Mouse (Mus musculus) midbrain, embryonic 15.5 days (tissue): ENCODE data around the gene Col6a1. TPM values are rescaled to one million over a fixed set of nuclear protein-coding genes. Genes with fewer than 3 reads are reported as not detected.
"Not testable (repeated sequence)": the region's sequence is repeated elsewhere in the genome, so short reads cannot be mapped to it uniquely, and the experiment has no call there.

Experiments used
- ATAC-seq: fragments of 200-750 bp; cut with Nextera tagmentation; replicated peaks from 2 replicates; pipeline ENCODE4 v1.8.0; 2017; ENCODE audit warnings: moderate TSS enrichment
- H3K27ac ChIP-seq: fragments of 300-500 bp; sonication (generic); 2 replicates; pipeline ENCODE4 v1.5.1; 2015; ENCODE audit warnings: mild to moderate bottlenecking, inconsistent platforms
- H3K27me3 ChIP-seq: fragments of 300-500 bp; sonication (generic); replicated peaks from 2 replicates; pipeline ENCODE4 v1.6.1; 2015; ENCODE audit warnings: inconsistent platforms
- H3K36me3 ChIP-seq: fragments of 300-500 bp; sonication (generic); replicated peaks from 2 replicates; pipeline ENCODE4 v1.6.1; 2015; ENCODE audit warnings: inconsistent platforms
- H3K4me1 ChIP-seq: fragments of 300-500 bp; sonication (generic); 2 replicates; pipeline ENCODE4 v1.6.1; 2015; ENCODE audit warnings: inconsistent platforms
- H3K4me2 ChIP-seq: fragments of 300-500 bp; sonication (generic); 2 replicates; pipeline ENCODE4 v1.6.1; 2015; ENCODE audit warnings: inconsistent platforms, mild to moderate bottlenecking, moderate library complexity
- H3K4me3 ChIP-seq: fragments of 300-500 bp; sonication (generic); 2 replicates; pipeline ENCODE4 v1.5.1; 2015; ENCODE audit warnings: mild to moderate bottlenecking, inconsistent platforms
- H3K9ac ChIP-seq: fragments of 300-500 bp; sonication (generic); 2 replicates; pipeline ENCODE4 v1.6.1; 2015; ENCODE audit warnings: mild to moderate bottlenecking, inconsistent platforms
- H3K9me3 ChIP-seq: fragments of 300-500 bp; sonication (generic); 2 replicates; pipeline ENCODE4 v1.6.1; 2016; ENCODE audit warnings: inconsistent platforms
- WGBS: fragments of 180-500 bp; shearing (Covaris S2); methylation state at CpG from one replicate; pipeline ENCODE4 v1.1.7; 2015; ENCODE audit warnings: mixed read lengths; 5-methylcytosine and 5-hydroxymethylcytosine counted together
- polyA plus RNA-seq: library from polyadenylated mRNA; unstranded; fragments of >200 nt; fragmentation: Nextera tagmentation; extraction: Ambion mirVana; gene quantifications from 2 replicates; pipeline ENCODE4 v1.2.1, GENCODE M21; 2015

Col6a1 gene
- 20.0 and 22.1 TPM in 2 replicates for polyA plus RNA-seq

- Histone ChIP-seq H3K4me3 (no peak within 1 kb of the TSS), H3K27me3 (no peaks in the 10 kb centered on the region), H3K9me3 (no peaks in the 10 kb centered on the region), H3K27ac (no peak within 1 kb of the TSS), H3K4me2 (no peak within 1 kb of the TSS), H3K9ac (no peak within 1 kb of the TSS), H3K4me1 (no peaks in the 10 kb centered on the region), H3K36me3 (no peaks in the 10 kb centered on the region)
- no peak for ATAC-seq
- 34% methylated on average over 9 of the region's 9 CpGs for WGBS
Measured at GRCm38 (mm10) chr10:76725682-76726285, at the start of gene Col6a1. TSS of gene Col6a1 (minus strand) at chr10:76726168.

- Histone ChIP-seq H3K36me3 (no peaks in the 10 kb centered on the region), H3K27me3 (no peaks in the 10 kb centered on the region), H3K4me1 (no peaks in the 10 kb centered on the region), H3K9me3 (no peaks in the 10 kb centered on the region), H3K4me3 (no peak overlapping the region), H3K27ac (no peak overlapping the region), H3K4me2 (no peak overlapping the region), H3K9ac (no peak overlapping the region)
- ATAC-seq = no peak
- 97% methylated on average over 3 of the region's 3 CpGs for WGBS
Measured at GRCm38 (mm10) chr10:76771624-76772023, 45.7 kb upstream of the Col6a1 start.

- no peak overlapping the region for H3K4me3 ChIP-seq
- no peaks in the 10 kb centered on the region for H3K9me3 ChIP-seq
- H3K36me3 ChIP-seq = no peaks in the 10 kb centered on the region
- ATAC-seq = no peak
- WGBS = 50% methylated on average over 5 of the region's 5 CpGs
- no peak overlapping the region for H3K9ac ChIP-seq
- no peaks in the 10 kb centered on the region for H3K27me3 ChIP-seq
- H3K27ac ChIP-seq = no peak overlapping the region
- H3K4me1 ChIP-seq = no peaks in the 10 kb centered on the region
- no peak overlapping the region for H3K4me2 ChIP-seq
Measured at GRCm38 (mm10) chr10:76771086-76771485, 45.1 kb upstream of the Col6a1 start.

- Histone ChIP-seq H3K4me3 (no peak overlapping the region), H3K9ac (no peak overlapping the region), H3K4me2 (no peak overlapping the region), H3K27ac (no peak overlapping the region), H3K36me3 (no peaks in the 10 kb centered on the region), H3K4me1 (no peaks in the 10 kb centered on the region), H3K27me3 (no peaks in the 10 kb centered on the region), H3K9me3 (no peaks in the 10 kb centered on the region)
- WGBS = 93% methylated on average over 6 of the region's 6 CpGs
- ATAC-seq = no peak
Measured at GRCm38 (mm10) chr10:76769581-76769980, 43.6 kb upstream of the Col6a1 start.

GRCm38 (mm10) chr10:76766196-76766595 is 40.2 kb upstream of the Col6a1 start:
- WGBS = 95% methylated on average over 1 of the region's 1 CpGs
- no peak overlapping the region for H3K4me2 ChIP-seq
- no peak overlapping the region for H3K27ac ChIP-seq
- H3K27me3 ChIP-seq = no peaks in the 10 kb centered on the region
- H3K36me3 ChIP-seq = no peaks in the 10 kb centered on the region
- no peaks in the 10 kb centered on the region for H3K4me1 ChIP-seq
- no peak overlapping the region for H3K9ac ChIP-seq
- H3K9me3 ChIP-seq = no peaks in the 10 kb centered on the region
- no peak overlapping the region for H3K4me3 ChIP-seq
- ATAC-seq = no peak

- no peak overlapping the region for H3K4me3 ChIP-seq
- H3K27ac ChIP-seq = no peak overlapping the region
- no peak overlapping the region for H3K9ac ChIP-seq
- H3K27me3 ChIP-seq = no peaks in the 10 kb centered on the region
- H3K4me1 ChIP-seq = no peaks in the 10 kb centered on the region
- H3K4me2 ChIP-seq = no peak overlapping the region
- H3K9me3 ChIP-seq = no peaks in the 10 kb centered on the region
- no peaks in the 10 kb centered on the region for H3K36me3 ChIP-seq
- ATAC-seq = no peak
- 92% methylated on average over 4 of the region's 4 CpGs for WGBS
Measured at GRCm38 (mm10) chr10:76764927-76765326, 39.0 kb upstream of the Col6a1 start.

GRCm38 (mm10) chr10:76763016-76763415 is 37.0 kb upstream of the Col6a1 start:
- Histone ChIP-seq H3K27me3 (no peaks in the 10 kb centered on the region), H3K4me2 (no peak overlapping the region), H3K4me3 (no peak overlapping the region), H3K27ac (no peak overlapping the region), H3K9me3 (no peaks in the 10 kb centered on the region), H3K4me1 (no peaks in the 10 kb centered on the region), H3K9ac (no peak overlapping the region), H3K36me3 (no peaks in the 10 kb centered on the region)
- 91% methylated on average over 12 of the region's 12 CpGs for WGBS
- no peak for ATAC-seq

- H3K4me2 ChIP-seq = no peak overlapping the region
- H3K4me1 ChIP-seq = no peaks in the 10 kb centered on the region
- no peaks in the 10 kb centered on the region for H3K27me3 ChIP-seq
- no peak overlapping the region for H3K4me3 ChIP-seq
- 93% methylated on average over 7 of the region's 7 CpGs for WGBS
- no peak for ATAC-seq
- no peaks in the 10 kb centered on the region for H3K9me3 ChIP-seq
- H3K36me3 ChIP-seq = no peaks in the 10 kb centered on the region
- no peak overlapping the region for H3K27ac ChIP-seq
- H3K9ac ChIP-seq = no peak overlapping the region
Measured at GRCm38 (mm10) chr10:76762411-76762810, 36.4 kb upstream of the Col6a1 start.

GRCm38 (mm10) chr10:76759878-76760277 is 33.9 kb upstream of the Col6a1 start:
- H3K27ac ChIP-seq = no peak overlapping the region
- no peaks in the 10 kb centered on the region for H3K4me1 ChIP-seq
- H3K4me2 ChIP-seq = no peak overlapping the region
- no peaks in the 10 kb centered on the region for H3K27me3 ChIP-seq
- no peak overlapping the region for H3K9ac ChIP-seq
- H3K9me3 ChIP-seq = no peaks in the 10 kb centered on the region
- 94% methylated on average over 5 of the region's 5 CpGs for WGBS
- H3K36me3 ChIP-seq = no peaks in the 10 kb centered on the region
- ATAC-seq = no peak
- H3K4me3 ChIP-seq = no peak overlapping the region

- Histone ChIP-seq H3K9me3 (0 out of 2 replicates have a peak, but pooled peaks cover under 1% of the 10 kb centered on the region), H3K4me2 (no peak overlapping the region), H3K36me3 (no peaks in the 10 kb centered on the region), H3K4me1 (no peaks in the 10 kb centered on the region), H3K9ac (no peak overlapping the region), H3K27ac (no peak overlapping the region), H3K27me3 (no peaks in the 10 kb centered on the region), H3K4me3 (no peak overlapping the region)
- WGBS = 88% methylated on average over 3 of the region's 3 CpGs
- no peak for ATAC-seq
Measured at GRCm38 (mm10) chr10:76753640-76754039, 27.7 kb upstream of the Col6a1 start.

GRCm38 (mm10) chr10:76744267-76744666 is 18.3 kb upstream of the Col6a1 start:
- ATAC-seq, H3K4me1 ChIP-seq, H3K27ac ChIP-seq, H3K9ac ChIP-seq, H3K27me3 ChIP-seq, H3K4me3 ChIP-seq, H3K36me3 ChIP-seq, H3K9me3 ChIP-seq, H3K4me2 ChIP-seq: not testable (repeated sequence)
- 65% methylated on average over 11 of the region's 11 CpGs for WGBS

GRCm38 (mm10) chr10:76736764-76737163 is 10.8 kb upstream of the Col6a1 start:
- Histone ChIP-seq H3K27me3 (no peaks in the 10 kb centered on the region), H3K4me3 (no peak overlapping the region), H3K4me1 (peaks cover 14% of the 10 kb centered on the region), H3K36me3 (no peaks in the 10 kb centered on the region), H3K9ac (no peak overlapping the region), H3K4me2 (no peak overlapping the region), H3K27ac (no peak overlapping the region), H3K9me3 (no peaks in the 10 kb centered on the region)
- ATAC-seq = no peak
- WGBS = 71% methylated on average over 8 of the region's 8 CpGs

GRCm38 (mm10) chr10:76734979-76735378 is 9.0 kb upstream of the Col6a1 start:
- no peaks in the 10 kb centered on the region for H3K27me3 ChIP-seq
- no peak overlapping the region for H3K27ac ChIP-seq
- H3K9ac ChIP-seq = no peak overlapping the region
- H3K4me1 ChIP-seq = peaks cover 14% of the 10 kb centered on the region
- no peaks in the 10 kb centered on the region for H3K36me3 ChIP-seq
- H3K4me2 ChIP-seq = no peak overlapping the region
- no peaks in the 10 kb centered on the region for H3K9me3 ChIP-seq
- peak; percentile 61; the same call in 1 of the 2 replicates for ATAC-seq
- H3K4me3 ChIP-seq = no peak overlapping the region
- WGBS = 0% methylated on average over 4 of the region's 4 CpGs
